Mouse (Mus musculus): ENCODE results near the gene Tox2.

- TF ChIP-seq GATA1 (IDR thresholded peaks at IDR 0.05; ENCODE audit: low read length) (no peak), TAL1 (IDR thresholded peaks at IDR 0.05; ENCODE audit: low read length) (no peak)
Observed at GRCm38 (mm10) chr2:163256765-163257164, 53.8 kb downstream of the Tox2 start.

All from erythroblast, embryonic 14.5 days (primary cell).